In genomic region chr7:110121162-110121515, GRCm38 (mm10) we compare ENCODE assay signal across 8 mouse cellular contexts. TPM values are rescaled to one million over a fixed set of nuclear protein-coding genes. Genes with fewer than 3 reads are reported as not detected.
DNase-seq lines count a peak whose midpoint lies in the region; ATAC-seq and TF ChIP-seq lines count a peak whose summit lies in the region.

No protein-coding gene starts in this region.

- H3K9me3 ChIP-seq in embryonic facial prominence, embryonic 11.5 days (replicated peaks; ENCODE audit: control insufficient read depth, low read length): no peaks in the 10 kb centered on the region
- no peaks in the 10 kb centered on the region for H3K9me3 ChIP-seq in intestine, embryonic 16.5 days (ENCODE audit: control insufficient read depth, low read length)
- H3K9me3 ChIP-seq in neural tube, embryonic 13.5 days: no peaks in the 10 kb centered on the region

- WGBS in lung, adult 2 months: 1% methylated on average over 9 of the region's 9 CpGs
- 4% methylated on average over 9 of the region's 9 CpGs for WGBS in embryonic facial prominence, embryonic 11.5 days
- WGBS in intestine, embryonic 16.5 days: 2% methylated on average over 9 of the region's 9 CpGs
- 3% methylated on average over 9 of the region's 9 CpGs for WGBS in neural tube, embryonic 13.5 days

- H3K27ac ChIP-seq in embryonic facial prominence, embryonic 11.5 days (replicated peaks; ENCODE audit: low read depth, low read length): peak overlapping the region; percentile 70
- peak overlapping the region; percentile 94 for H3K27ac ChIP-seq in intestine, embryonic 16.5 days (ENCODE audit: low read length)
- H3K27ac ChIP-seq in neural tube, embryonic 13.5 days (replicated peaks): 0 out of 2 replicates have a peak overlapping the region, but pooled peaks have one; percentile 30

- peak overlapping the region; percentile 75 for H3K9ac ChIP-seq in embryonic facial prominence, embryonic 11.5 days (replicated peaks; ENCODE audit: low read length)
- H3K9ac ChIP-seq in intestine, embryonic 16.5 days (ENCODE audit: low read depth, low read length): peak overlapping the region; percentile 92
- peak overlapping the region; percentile 72 for H3K9ac ChIP-seq in neural tube, embryonic 13.5 days

- TF ChIP-seq POLR2A in lung, adult 2 months (IDR thresholded peaks at IDR 0.05; ENCODE audit: borderline replicate concordance, extremely low read depth, low read depth, low read length): no peak

- H3K4me2 ChIP-seq in embryonic facial prominence, embryonic 11.5 days (ENCODE audit: low read depth, low read length): peak overlapping the region; percentile 72
- peak overlapping the region; percentile 80 for H3K4me2 ChIP-seq in intestine, embryonic 16.5 days (ENCODE audit: low read depth, low read length)
- H3K4me2 ChIP-seq in neural tube, embryonic 13.5 days: peak overlapping the region; percentile 70

- no peaks in the 10 kb centered on the region for H3K36me3 ChIP-seq in embryonic facial prominence, embryonic 11.5 days (replicated peaks; ENCODE audit: control insufficient read depth, insufficient read depth, low read depth, low read length)
- no peaks in the 10 kb centered on the region for H3K36me3 ChIP-seq in intestine, embryonic 16.5 days (ENCODE audit: control insufficient read depth, insufficient read depth, low read length)
- H3K36me3 ChIP-seq in neural tube, embryonic 13.5 days: no peaks in the 10 kb centered on the region

- no peaks in the 10 kb centered on the region for H3K27me3 ChIP-seq in embryonic facial prominence, embryonic 11.5 days (ENCODE audit: control insufficient read depth, insufficient read depth, low read length)
- H3K27me3 ChIP-seq in intestine, embryonic 16.5 days (replicated peaks; ENCODE audit: control insufficient read depth, insufficient read depth, low read length): no peaks in the 10 kb centered on the region
- H3K27me3 ChIP-seq in neural tube, embryonic 13.5 days: no peaks in the 10 kb centered on the region

- H3K4me3 ChIP-seq in lung, adult 2 months (replicated peaks; ENCODE audit: extremely low read depth, low read depth, low read length): peak overlapping the region; percentile 63
- peak overlapping the region; percentile 97 for H3K4me3 ChIP-seq in embryonic facial prominence, embryonic 11.5 days (ENCODE audit: low read depth, low read length)
- peak overlapping the region; percentile 99 for H3K4me3 ChIP-seq in intestine, embryonic 16.5 days (ENCODE audit: low read length)
- H3K4me3 ChIP-seq in neural tube, embryonic 13.5 days: peak overlapping the region; percentile 76

- peaks cover 5% of the 10 kb centered on the region for H3K4me1 ChIP-seq in lung, adult 2 months (ENCODE audit: control insufficient read depth, insufficient read depth, low read length)
- H3K4me1 ChIP-seq in embryonic facial prominence, embryonic 11.5 days (ENCODE audit: control insufficient read depth, insufficient read depth, low read length): no peaks in the 10 kb centered on the region
- peaks cover 8% of the 10 kb centered on the region; the same call in 1 of the 2 replicates for H3K4me1 ChIP-seq in intestine, embryonic 16.5 days (ENCODE audit: control insufficient read depth, insufficient read depth, low read length)
- peaks cover 17% of the 10 kb centered on the region for H3K4me1 ChIP-seq in neural tube, embryonic 13.5 days (replicated peaks)

- TF ChIP-seq CTCF in lung, adult 2 months (IDR thresholded peaks at IDR 0.05; ENCODE audit: insufficient read depth, low read length): no peak

- DNase-seq in lung, adult 2 months: no peak
- DNase-seq in lung, adult 18-20 months: no peak
- no peak for DNase-seq in embryonic facial prominence, embryonic 11.5 days (ENCODE audit: low spot score)
- DNase-seq in layer of hippocampus, postnatal 14 days (ENCODE audit: low spot score in 2 of 2): no peak
- no peak for DNase-seq in natural killer cell, adult 2 months (ENCODE audit: low spot score in 2 of 2)
- DNase-seq in retina, postnatal 1 day: no peak

- peak; percentile 6; the same call in 1 of the 2 replicates for ATAC-seq in embryonic facial prominence, embryonic 11.5 days (replicated peaks; ENCODE audit: insufficient number of reproducible peaks, low FRiP score, low TSS enrichment, low read depth)
- ATAC-seq in intestine, embryonic 16.5 days: no peak
- no peak for ATAC-seq in neural tube, embryonic 13.5 days (ENCODE audit: low read depth)

RNA-seq across cellular contexts. Expression of gene Wee1, which starts 0.7 kb away (rescaled TPM):
- 2.9 and 5.9 TPM in 2 replicates for polyA plus RNA-seq in lung, adult 2 months (2012; rRNA removed)
- 37.7 and 42.7 TPM in 2 replicates for polyA plus RNA-seq in embryonic facial prominence, embryonic 11.5 days (2014; fragmentation: Nextera tagmentation; extraction: Ambion mirVana)
- polyA plus RNA-seq in intestine, embryonic 16.5 days (2015; fragmentation: Nextera tagmentation; extraction: Ambion mirVana): 14.3 and 16.6 TPM in 2 replicates
- polyA plus RNA-seq in neural tube, embryonic 13.5 days (2015; fragmentation: Nextera tagmentation; extraction: Ambion mirVana): 5.7 and 6.6 TPM in 2 replicates
- 10 to 100 TPM; 12.9 to 13.0 TPM for total RNA-seq in layer of hippocampus, postnatal 14 days (2021)

Comparison
In these comparisons a context has a peak if more than half of its experiments do, and no peak if none do; other contexts are left out.
1. H3K27ac ChIP-seq: peak in every context shown above with its lines; median percentile 94 in intestine, embryonic 16.5 days; 70 in embryonic facial prominence, embryonic 11.5 days; 30 in neural tube, embryonic 13.5 days.